Mouse (Mus musculus): ENCODE data around the gene Casc3. TPM values are rescaled to one million over a fixed set of nuclear protein-coding genes. Genes with fewer than 3 reads are reported as not detected.

Gene Casc3
- total and polyA plus RNA-seq, 2 experiments from 2014 or later: 32.2 to 39.7 TPM

DNA sequence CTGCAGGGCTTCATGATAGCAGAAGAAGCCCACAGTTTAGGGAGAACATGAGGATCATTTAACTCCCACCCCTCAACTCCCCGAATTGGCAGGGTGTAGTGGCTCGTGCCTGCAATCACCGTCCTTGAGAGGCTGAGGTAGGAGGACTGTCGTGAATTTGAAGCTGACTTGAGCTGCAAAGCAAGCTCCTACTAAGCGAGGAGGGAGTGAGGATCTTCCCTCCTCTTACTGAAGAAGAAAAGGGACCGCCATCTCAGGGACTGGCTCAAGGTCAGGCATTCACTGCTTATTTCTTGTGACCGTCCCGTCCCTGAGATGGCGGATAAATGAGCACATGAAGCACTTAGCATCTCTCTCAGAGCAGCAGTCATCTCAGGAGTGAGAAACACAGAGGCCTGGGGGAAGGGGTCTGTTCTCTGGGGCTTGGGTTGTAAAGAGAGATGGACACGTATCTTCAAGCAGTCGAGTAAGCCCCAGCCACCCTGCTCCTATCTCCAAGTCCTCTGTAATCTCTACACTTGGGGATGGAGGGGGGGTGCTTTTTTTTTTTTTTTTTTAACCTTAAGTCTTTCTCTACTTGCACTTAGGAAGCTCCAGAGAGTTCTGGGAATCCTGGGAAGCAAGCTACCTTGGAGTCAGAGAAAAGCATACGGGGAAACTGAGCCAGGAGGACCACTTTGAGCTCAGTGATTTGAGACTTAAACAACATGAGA lies 28.5 kb upstream of the Casc3 start:
- Histone ChIP-seq H3K36me3 (ENCODE audit: insufficient read depth, low read length) (peaks cover 6% of the 10 kb centered on the region), H3K27me3 (ENCODE audit: insufficient read depth, low read length) (no peaks in the 10 kb centered on the region), H3K4me3 (ENCODE audit: low read depth, low read length) (no peak overlapping the region), H3K4me2 (ENCODE audit: low read depth, low read length, poor library complexity, severe bottlenecking) (peak overlapping the region; percentile 96; the same call in 1 of the 2 replicates), H3K9me3 (ENCODE audit: low read length) (no peaks in the 10 kb centered on the region), H3K4me1 (ENCODE audit: insufficient read depth, low read length) (peaks cover 12% of the 10 kb centered on the region; the same call in 1 of the 2 replicates), H3K27ac (ENCODE audit: low read depth, low read length) (peak overlapping the region; percentile 57), H3K9ac (replicated peaks; ENCODE audit: low read length, poor library complexity, severe bottlenecking) (no peak overlapping the region)
- 55% methylated on average over 12 of the region's 12 CpGs for WGBS
- no peak for TF ChIP-seq CTCF (IDR thresholded peaks at IDR 0.05)
- DNase-seq (ENCODE audit: low spot score) (no peak), ATAC-seq (ENCODE audit: low FRiP score) (no peak)

DNA sequence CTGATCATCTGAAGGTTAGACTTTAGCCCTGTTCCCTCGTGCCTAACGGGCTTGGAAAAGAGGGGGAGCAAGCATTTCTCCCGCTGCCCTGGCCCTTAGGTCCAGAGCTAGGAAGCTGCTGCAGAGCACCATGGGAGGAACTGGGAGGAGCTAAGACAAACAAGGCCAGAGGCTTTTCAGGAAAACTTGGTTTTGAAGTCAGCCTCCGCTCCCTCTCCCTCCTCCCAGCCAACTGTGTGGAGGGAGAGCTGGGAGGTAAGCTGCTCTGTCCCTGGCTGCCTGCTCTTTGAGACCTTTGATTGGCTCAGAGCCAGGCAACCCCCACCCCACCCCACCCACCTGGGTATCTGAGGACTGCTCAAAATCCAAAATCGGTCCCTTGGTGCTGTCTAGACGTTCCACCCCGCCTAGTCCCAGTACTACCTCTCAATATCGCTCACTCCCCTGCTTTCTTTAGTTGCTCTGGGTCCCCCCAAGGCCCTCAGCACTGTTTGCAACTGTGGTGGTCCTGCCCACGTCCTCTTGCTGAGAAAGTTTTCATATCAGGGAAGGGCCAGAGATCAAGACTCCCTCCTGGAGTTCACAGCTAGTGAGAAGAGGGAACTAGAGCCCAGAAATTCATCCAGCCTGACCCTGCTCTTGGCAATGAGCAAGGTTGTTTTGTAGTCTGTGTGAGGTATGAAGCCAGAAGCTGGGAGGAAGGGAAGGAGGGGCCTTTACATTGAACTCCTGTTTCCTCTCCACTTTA lies 27.7 kb upstream of the Casc3 start:
- H3K27ac ChIP-seq (ENCODE audit: low read depth, low read length): peak overlapping the region; percentile 55
- 10% methylated on average over 9 of the region's 9 CpGs for WGBS
- TF ChIP-seq CTCF (IDR thresholded peaks at IDR 0.05): no peak
- ATAC-seq (ENCODE audit: low FRiP score) (no peak), DNase-seq (ENCODE audit: low spot score) (no peak)
- H3K9ac ChIP-seq (replicated peaks; ENCODE audit: low read length, poor library complexity, severe bottlenecking): no peak overlapping the region
- H3K36me3 ChIP-seq (ENCODE audit: insufficient read depth, low read length): no peaks in the 10 kb centered on the region
- peaks cover 17% of the 10 kb centered on the region; the same call in 1 of the 2 replicates for H3K4me1 ChIP-seq (ENCODE audit: insufficient read depth, low read length)
- no peak overlapping the region for H3K4me3 ChIP-seq (ENCODE audit: low read depth, low read length)
- H3K27me3 ChIP-seq (ENCODE audit: insufficient read depth, low read length): no peaks in the 10 kb centered on the region
- H3K9me3 ChIP-seq (ENCODE audit: low read length): no peaks in the 10 kb centered on the region
- no peak overlapping the region; the same call in 1 of the 2 replicates for H3K4me2 ChIP-seq (ENCODE audit: low read depth, low read length, poor library complexity, severe bottlenecking)

DNA sequence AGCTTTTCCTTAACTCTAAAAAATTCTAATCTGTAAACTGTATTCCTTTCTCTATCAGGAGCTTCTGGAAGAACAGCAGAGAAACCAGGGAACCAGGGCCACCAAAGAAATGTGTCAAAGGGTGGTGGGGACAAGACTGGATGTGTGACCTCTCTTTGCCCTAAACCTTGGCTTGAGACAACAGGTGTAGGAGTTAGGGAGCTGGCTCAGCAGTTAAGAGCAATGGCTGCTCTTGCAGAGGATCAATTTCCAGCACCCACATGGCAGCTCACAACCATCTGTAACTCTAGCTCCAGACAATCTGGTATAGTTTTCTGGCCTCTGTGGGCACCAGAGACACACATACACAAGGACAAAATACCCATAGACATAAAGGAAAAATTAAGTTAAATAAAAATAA lies 26.8 kb upstream of the Casc3 start:
- TF ChIP-seq CTCF (IDR thresholded peaks at IDR 0.05): no peak
- DNase-seq (ENCODE audit: low spot score) (no peak), ATAC-seq (ENCODE audit: low FRiP score) (no peak)
- Histone ChIP-seq H3K4me3 (ENCODE audit: low read depth, low read length) (no peak overlapping the region), H3K4me2 (ENCODE audit: low read depth, low read length, poor library complexity, severe bottlenecking) (no peak overlapping the region), H3K9ac (replicated peaks; ENCODE audit: low read length, poor library complexity, severe bottlenecking) (no peak overlapping the region), H3K36me3 (ENCODE audit: insufficient read depth, low read length) (no peaks in the 10 kb centered on the region), H3K9me3 (ENCODE audit: low read length) (no peaks in the 10 kb centered on the region), H3K27me3 (ENCODE audit: insufficient read depth, low read length) (no peaks in the 10 kb centered on the region), H3K4me1 (ENCODE audit: insufficient read depth, low read length) (peaks cover 19% of the 10 kb centered on the region), H3K27ac (ENCODE audit: low read depth, low read length) (no peak overlapping the region)

DNA sequence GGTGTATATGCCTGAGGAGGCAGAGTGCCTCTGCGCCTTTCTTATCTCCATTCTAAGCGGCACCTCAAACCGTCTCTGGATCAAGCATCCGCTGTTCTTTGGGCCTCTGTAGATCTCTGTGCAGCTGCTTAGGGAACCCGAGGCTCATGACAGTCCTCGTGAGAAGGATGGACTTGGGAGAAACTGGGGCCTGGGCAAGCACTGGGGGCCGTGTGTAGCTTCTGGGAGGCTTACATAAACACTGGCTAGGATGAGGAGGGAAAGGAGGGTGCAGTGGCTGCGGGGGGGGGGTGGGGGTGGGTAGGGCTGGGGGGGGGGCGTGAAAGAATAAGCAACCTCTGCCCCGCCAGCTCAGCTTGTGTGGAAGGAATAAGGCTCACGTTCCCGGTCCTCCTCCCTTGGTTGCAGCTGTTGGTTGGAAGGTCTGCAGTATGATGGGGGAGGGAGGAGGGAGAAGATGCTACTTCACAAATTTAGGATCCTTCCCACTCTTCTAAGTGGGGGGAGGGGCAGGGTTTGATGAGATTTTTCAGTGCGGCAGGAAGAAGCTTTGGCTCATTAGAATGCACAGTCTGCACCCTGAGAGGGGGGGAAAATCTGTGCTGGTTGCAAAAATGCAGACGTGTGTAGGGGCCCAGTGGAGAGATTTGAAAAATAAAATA lies 22.7 kb upstream of the Casc3 start:
- WGBS: 18% methylated on average over 13 of the region's 14 CpGs
- DNase-seq (ENCODE audit: low spot score) (peak; percentile 71), ATAC-seq (ENCODE audit: low FRiP score) (no peak)
- peaks cover 21% of the 10 kb centered on the region for H3K4me1 ChIP-seq (ENCODE audit: insufficient read depth, low read length)
- no peak overlapping the region for H3K4me3 ChIP-seq (ENCODE audit: low read depth, low read length)
- peak overlapping the region; percentile 47; the same call in 1 of the 2 replicates for H3K27ac ChIP-seq (ENCODE audit: low read depth, low read length)
- H3K36me3 ChIP-seq (ENCODE audit: insufficient read depth, low read length): no peaks in the 10 kb centered on the region
- H3K4me2 ChIP-seq (ENCODE audit: low read depth, low read length, poor library complexity, severe bottlenecking): no peak overlapping the region
- no peaks in the 10 kb centered on the region for H3K27me3 ChIP-seq (ENCODE audit: insufficient read depth, low read length)
- H3K9ac ChIP-seq (replicated peaks; ENCODE audit: low read length, poor library complexity, severe bottlenecking): no peak overlapping the region; the same call in 1 of the 2 replicates
- H3K9me3 ChIP-seq (ENCODE audit: low read length): no peaks in the 10 kb centered on the region
- no peak for TF ChIP-seq CTCF (IDR thresholded peaks at IDR 0.05)

DNA sequence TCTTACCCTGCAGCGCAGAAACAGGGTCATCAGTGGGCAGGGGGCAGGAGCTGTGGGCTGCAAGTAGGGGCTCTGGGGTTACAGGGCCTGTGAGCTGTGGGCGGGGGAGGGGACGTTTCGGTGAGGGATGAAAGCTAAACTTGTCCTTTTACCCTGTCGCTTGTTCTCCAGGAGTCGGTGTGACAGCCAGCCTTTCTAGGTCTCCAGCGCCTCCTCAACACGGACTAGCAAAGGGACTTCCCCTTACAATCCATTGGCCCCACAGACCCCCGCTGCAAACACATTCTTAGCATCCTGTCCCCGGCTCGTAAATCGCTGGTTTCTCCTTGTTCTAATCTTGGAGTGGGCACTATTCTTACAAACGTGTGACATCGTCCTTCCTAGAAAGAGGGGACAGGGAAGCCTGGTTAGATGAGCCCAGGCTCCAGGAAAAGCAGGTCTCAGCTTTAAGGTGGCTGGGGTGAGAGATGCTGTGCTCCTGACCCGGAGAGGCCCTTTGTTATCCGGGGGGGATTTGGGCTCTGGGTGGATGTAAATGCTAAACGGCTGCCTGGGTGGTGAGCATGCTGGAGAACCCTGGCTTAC lies 22.0 kb upstream of the Casc3 start:
- 4% methylated on average over 17 of the region's 17 CpGs for WGBS

More for the DNA sequence above, 22.0 kb upstream of the Casc3 start:
- no peak for TF ChIP-seq CTCF (IDR thresholded peaks at IDR 0.05)
- Histone ChIP-seq H3K9ac (replicated peaks; ENCODE audit: low read length, poor library complexity, severe bottlenecking) (peak overlapping the region; percentile 1; the same call in 1 of the 2 replicates), H3K4me1 (ENCODE audit: insufficient read depth, low read length) (peaks cover 23% of the 10 kb centered on the region), H3K27ac (ENCODE audit: low read depth, low read length) (peak overlapping the region; percentile 70), H3K27me3 (ENCODE audit: insufficient read depth, low read length) (no peaks in the 10 kb centered on the region), H3K9me3 (ENCODE audit: low read length) (no peaks in the 10 kb centered on the region), H3K4me3 (ENCODE audit: low read depth, low read length) (no peak overlapping the region), H3K4me2 (ENCODE audit: low read depth, low read length, poor library complexity, severe bottlenecking) (peak overlapping the region; percentile 43), H3K36me3 (ENCODE audit: insufficient read depth, low read length) (no peaks in the 10 kb centered on the region)
- ATAC-seq (ENCODE audit: low FRiP score) (no peak), DNase-seq (ENCODE audit: low spot score) (no peak)

Measured in midbrain, postnatal 0 days (tissue).